Mouse (Mus musculus): ENCODE measurements around the gene A830005F24Rik.

The A830005F24Rik gene

GRCm38 (mm10) chr13:48544867-48545266, 31.5 kb downstream of the A830005F24Rik start:
- no peak for DNase-seq (ENCODE audit: low spot score in 2 of 2)

- peak; percentile 94 to 96 for DNase-seq (ENCODE audit: low spot score in 2 of 2)
Observed at GRCm38 (mm10) chr13:48545476-48546281, 32.3 kb downstream of the A830005F24Rik start.

- DNase-seq (ENCODE audit: low spot score in 2 of 2): peak; percentile 100
Observed at GRCm38 (mm10) chr13:48546330-48546917, 33.1 kb downstream of the A830005F24Rik start.

GRCm38 (mm10) chr13:48547623-48548022, 34.3 kb downstream of the A830005F24Rik start:
- DNase-seq (ENCODE audit: low spot score in 2 of 2): peak in 1 of 2 experiments; percentile 11

GRCm38 (mm10) chr13:48548296-48548695, 34.9 kb downstream of the A830005F24Rik start:
- peak in 1 of 2 experiments; percentile 5 for DNase-seq (ENCODE audit: low spot score in 2 of 2)

- DNase-seq (ENCODE audit: low spot score in 2 of 2): peak; percentile 83 to 85
Observed at GRCm38 (mm10) chr13:48552181-48553090, 39.1 kb downstream of the A830005F24Rik start.

GRCm38 (mm10) chr13:48553511-48553910, 40.1 kb downstream of the A830005F24Rik start:
- peak in 1 of 2 experiments; percentile 4 for DNase-seq (ENCODE audit: low spot score in 2 of 2)

- peak in 1 of 2 experiments; percentile 0 for DNase-seq (ENCODE audit: low spot score in 2 of 2)
Observed at GRCm38 (mm10) chr13:48554552-48554951, 41.2 kb downstream of the A830005F24Rik start.

- no peak for DNase-seq (ENCODE audit: low spot score in 2 of 2)
Observed at GRCm38 (mm10) chr13:48555976-48556375, 42.6 kb downstream of the A830005F24Rik start.

GRCm38 (mm10) chr13:48561481-48561880, 48.1 kb downstream of the A830005F24Rik start:
- DNase-seq (ENCODE audit: low spot score in 2 of 2): no peak

- DNase-seq (ENCODE audit: low spot score in 2 of 2): no peak
Observed at GRCm38 (mm10) chr13:48562336-48562735, 49.0 kb downstream of the A830005F24Rik start.
